Mouse (Mus musculus) neural tube, embryonic 13.5 days (tissue): ENCODE data around the gene Tnfaip8l3. TPM values are rescaled to one million over a fixed set of nuclear protein-coding genes. Genes with fewer than 3 reads are reported as not detected.

Experiments
- ATAC-seq: fragments of 200-750 bp; cut with Nextera tagmentation; 2 replicates; pipeline ENCODE4 v1.8.0; 2017; ENCODE audit warnings: low read depth, mild to moderate bottlenecking, moderate TSS enrichment, moderate library complexity
- H3K27ac ChIP-seq: fragments of 300-500 bp; sonication (generic); replicated peaks from 2 replicates; pipeline ENCODE4 v1.5.1; 2015; ENCODE audit warnings: moderate library complexity, mild to moderate bottlenecking, inconsistent platforms
- H3K27me3 ChIP-seq: fragments of 300-500 bp; sonication (generic); 2 replicates; pipeline ENCODE4 v1.6.1; 2015; ENCODE audit warnings: mild to moderate bottlenecking, inconsistent platforms
- H3K36me3 ChIP-seq: fragments of 300-500 bp; sonication (generic); 2 replicates; pipeline ENCODE4 v1.6.1; 2015; ENCODE audit warnings: mild to moderate bottlenecking, inconsistent platforms
- H3K4me1 ChIP-seq: fragments of 300-500 bp; sonication (generic); replicated peaks from 2 replicates; pipeline ENCODE4 v1.6.1; 2015; ENCODE audit warnings: inconsistent platforms
- H3K4me2 ChIP-seq: fragments of 300-500 bp; sonication (generic); 2 replicates; pipeline ENCODE4 v1.6.1; 2015; ENCODE audit warnings: inconsistent platforms, mild to moderate bottlenecking, moderate library complexity
- H3K4me3 ChIP-seq: fragments of 300-500 bp; sonication (generic); 2 replicates; pipeline ENCODE4 v1.5.1; 2015; ENCODE audit warnings: mild to moderate bottlenecking, inconsistent platforms
- H3K9ac ChIP-seq: fragments of 300-500 bp; sonication (generic); 2 replicates; pipeline ENCODE4 v1.6.1; 2015; ENCODE audit warnings: moderate library complexity, mild to moderate bottlenecking, inconsistent platforms
- H3K9me3 ChIP-seq: fragments of 300-500 bp; sonication (generic); 2 replicates; pipeline ENCODE4 v1.6.1; 2016; ENCODE audit warnings: inconsistent platforms
- WGBS: fragments of 180-500 bp; shearing (Covaris S2); methylation state at CpG from one replicate; pipeline ENCODE4 v1.1.7; 2015; 5-methylcytosine and 5-hydroxymethylcytosine counted together
- polyA plus RNA-seq: library from polyadenylated mRNA; unstranded; fragments of >200 nt; fragmentation: Nextera tagmentation; extraction: Ambion mirVana; gene quantifications from 2 replicates; pipeline ENCODE4 v1.2.1, GENCODE M21; 2015

The Tnfaip8l3 gene
- polyA plus RNA-seq, 1 experiment from 2014 or later: 0.82 TPM

- Histone ChIP-seq H3K27ac (peak within 1 kb of the TSS; percentile 93), H3K9me3 (no peaks in the 10 kb centered on the region), H3K4me3 (peak within 1 kb of the TSS; percentile 80), H3K36me3 (no peaks in the 10 kb centered on the region), H3K27me3 (peaks cover 10% of the 10 kb centered on the region; the same call in 1 of the 2 replicates), H3K4me2 (peak within 1 kb of the TSS; percentile 80), H3K9ac (peak within 1 kb of the TSS; percentile 90), H3K4me1 (peaks cover 19% of the 10 kb centered on the region)
- WGBS: 1% methylated on average over 35 of the region's 36 CpGs
- ATAC-seq: peak; percentile 92
Observed at GRCm38 (mm10) chr9:53975122-53975518, 93.1 kb downstream of the Tnfaip8l3 start, which contains the start of gene Elmod1. Gene Elmod1 (minus strand): TSS chr9:53975301.

DNA sequence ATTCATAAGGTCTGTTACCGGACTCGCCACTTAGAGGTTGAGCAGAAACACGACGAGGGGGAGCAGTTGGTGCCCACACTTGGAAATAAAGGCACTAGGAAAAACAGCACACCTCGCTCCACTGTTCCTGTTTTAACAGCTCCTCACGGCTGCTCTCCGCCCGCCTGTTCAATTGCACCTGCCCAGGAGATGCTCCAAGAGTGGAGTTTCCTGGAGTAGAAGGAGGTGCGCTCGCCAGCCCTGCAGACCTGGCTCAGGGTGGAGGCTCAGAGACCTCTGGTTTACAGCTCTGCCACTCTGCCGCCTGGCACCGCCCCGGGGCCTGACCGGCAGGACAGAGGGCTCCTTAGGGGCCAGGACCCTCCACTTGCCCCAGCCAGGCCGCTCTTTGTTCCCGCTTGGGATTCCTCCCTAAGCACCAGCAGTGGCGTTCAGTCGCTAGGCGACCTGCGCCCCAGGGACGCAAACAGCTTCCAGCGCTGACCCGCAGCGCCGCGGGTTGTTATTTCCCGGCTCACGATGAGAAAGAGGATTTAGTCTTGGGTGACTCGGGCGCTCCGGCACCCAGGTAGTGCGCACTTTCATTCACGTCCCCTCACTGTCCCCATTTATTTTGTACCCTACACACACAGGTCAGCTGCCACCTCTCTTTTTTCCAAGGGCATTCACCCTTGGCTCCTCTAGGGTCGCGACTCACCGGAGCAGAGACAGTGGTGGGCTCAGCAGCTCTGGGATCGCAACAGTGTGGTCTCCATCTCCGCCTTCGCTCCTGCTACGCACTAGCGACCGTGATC is 93.7 kb downstream of the Tnfaip8l3 start:
- peaks cover 19% of the 10 kb centered on the region for H3K4me1 ChIP-seq
- H3K27ac ChIP-seq: peak overlapping the region; percentile 93
- WGBS: under 1% methylated on average over 42 of the region's 42 CpGs
- no peaks in the 10 kb centered on the region for H3K36me3 ChIP-seq
- H3K4me2 ChIP-seq: peak overlapping the region; percentile 80
- H3K9ac ChIP-seq: peak overlapping the region; percentile 90
- H3K9me3 ChIP-seq: no peaks in the 10 kb centered on the region
- peak; percentile 79 for ATAC-seq
- H3K4me3 ChIP-seq: peak overlapping the region; percentile 80
- peaks cover 10% of the 10 kb centered on the region; the same call in 1 of the 2 replicates for H3K27me3 ChIP-seq

DNA sequence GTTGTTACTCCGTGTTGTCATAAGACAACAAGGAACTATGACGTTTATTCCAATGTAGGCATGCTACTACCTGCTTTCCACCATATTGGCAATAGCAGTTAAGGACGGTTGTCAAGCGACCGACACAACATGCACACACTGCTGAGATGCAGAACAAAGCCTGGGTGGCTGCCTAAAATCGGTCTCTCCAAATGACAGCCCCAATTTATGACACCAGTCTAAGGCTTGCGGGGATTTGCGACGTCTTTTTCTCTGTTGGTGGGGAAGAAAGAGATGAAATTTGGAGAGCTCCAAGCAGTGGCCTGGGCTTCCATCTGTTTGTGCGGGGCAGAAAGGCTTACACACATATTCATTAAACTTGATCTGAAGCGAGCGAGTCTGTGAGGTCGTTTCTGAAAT is 94.3 kb downstream of the Tnfaip8l3 start:
- H3K36me3 ChIP-seq: no peaks in the 10 kb centered on the region
- no peaks in the 10 kb centered on the region for H3K9me3 ChIP-seq
- peak overlapping the region; percentile 93 for H3K27ac ChIP-seq
- 8% methylated on average over 13 of the region's 13 CpGs for WGBS
- H3K4me1 ChIP-seq: peaks cover 19% of the 10 kb centered on the region
- H3K27me3 ChIP-seq: peaks cover 10% of the 10 kb centered on the region; the same call in 1 of the 2 replicates
- H3K4me3 ChIP-seq: peak overlapping the region; percentile 80
- H3K4me2 ChIP-seq: peak overlapping the region; percentile 80
- peak overlapping the region; percentile 90 for H3K9ac ChIP-seq
- peak; percentile 25; the same call in 1 of the 2 replicates for ATAC-seq

Other genes starting within 250 kb of the Tnfaip8l3 start
- gene Sln, start 218.2 kb downstream of the Tnfaip8l3 start, polyA plus RNA-seq: 3.1 and 7.5 TPM in 2 replicates
- gene Elmod1, start 93.1 kb downstream of the Tnfaip8l3 start, polyA plus RNA-seq: 17.3 TPM in 2 replicates
- gene Cyp19a1, start 199.7 kb upstream of the Tnfaip8l3 start, polyA plus RNA-seq: not detected in 2 replicates
- 0.17 and 0.35 TPM in 2 replicates for gene Gldn, start 218.1 kb upstream of the Tnfaip8l3 start, polyA plus RNA-seq